Mouse (Mus musculus) embryonic facial prominence, embryonic 10.5 days (tissue): ENCODE measurements at regions not wholly inside any gene's neighbourhood (a gene's known extent, or its start where the extent isn't known, plus 50 kb on each side); places are given as distances from the start of the nearest gene placed in this dataset.
"Not testable (repeated sequence)": the region's sequence is repeated elsewhere in the genome, so short reads cannot be mapped to it uniquely, and the experiment has no call there.

Source experiments
- DNase-seq: peaks from one replicate; pipeline ENCODE4 v3.0.0-alpha.2; 2017; ENCODE audit warnings: low spot score
- H3K27ac ChIP-seq: fragments of 300-500 bp; sonication (generic); replicated peaks from 2 replicates; pipeline ENCODE4 v1.5.1; 2016; ENCODE audit warnings: mild to moderate bottlenecking
- H3K27me3 ChIP-seq: fragments of 300-500 bp; sonication (generic); replicated peaks from 2 replicates; pipeline ENCODE4 v1.6.1; 2016; ENCODE audit warnings: low read depth, mild to moderate bottlenecking; ENCODE audit not compliant: poor library complexity, severe bottlenecking
- H3K36me3 ChIP-seq: fragments of 300-500 bp; sonication (generic); replicated peaks from 2 replicates; pipeline ENCODE4 v1.6.1; 2016; ENCODE audit warnings: mild to moderate bottlenecking, moderate library complexity
- H3K4me1 ChIP-seq: fragments of 300-500 bp; sonication (generic); 2 replicates; pipeline ENCODE4 v1.6.1; 2016
- H3K4me3 ChIP-seq: fragments of 300-500 bp; sonication (generic); 2 replicates; pipeline ENCODE4 v1.5.1; 2016; ENCODE audit warnings: mild to moderate bottlenecking, moderate library complexity
- H3K9me3 ChIP-seq: fragments of 300-500 bp; sonication (generic); 2 replicates; pipeline ENCODE4 v1.6.1; 2016; ENCODE audit warnings: mild to moderate bottlenecking
- WGBS: fragments of 180-500 bp; shearing (Covaris S2); methylation state at CpG from one replicate; pipeline ENCODE4 v1.1.7; 2016; 5-methylcytosine and 5-hydroxymethylcytosine counted together

GRCm38 (mm10) chr13:99128979-99129378, 55.6 kb upstream of the Zfp366 start:
- H3K9me3 ChIP-seq, result no peaks in the 10 kb centered on the region
- no peak for DNase-seq
- H3K27ac ChIP-seq, result no peak overlapping the region
- no peaks in the 10 kb centered on the region for H3K27me3 ChIP-seq
- H3K36me3 ChIP-seq, result no peaks in the 10 kb centered on the region
- WGBS, result 51% methylated on average over 2 of the region's 2 CpGs
- peaks cover 14% of the 10 kb centered on the region for H3K4me1 ChIP-seq
- no peak overlapping the region for H3K4me3 ChIP-seq

GRCm38 (mm10) chr13:99128284-99128691, 56.3 kb upstream of the Zfp366 start:
- no peak overlapping the region for H3K4me3 ChIP-seq
- H3K4me1 ChIP-seq, result peaks cover 20% of the 10 kb centered on the region
- no peaks in the 10 kb centered on the region for H3K27me3 ChIP-seq
- no peaks in the 10 kb centered on the region for H3K36me3 ChIP-seq
- no peaks in the 10 kb centered on the region for H3K9me3 ChIP-seq
- no peak for DNase-seq
- WGBS, result 86% methylated on average over 5 of the region's 5 CpGs
- H3K27ac ChIP-seq, result no peak overlapping the region

- H3K9me3 ChIP-seq, result no peaks in the 10 kb centered on the region
- H3K27ac ChIP-seq, result no peak overlapping the region
- 89% methylated on average over 5 of the region's 5 CpGs for WGBS
- no peak for DNase-seq
- peaks cover 20% of the 10 kb centered on the region for H3K4me1 ChIP-seq
- no peak overlapping the region for H3K4me3 ChIP-seq
- H3K36me3 ChIP-seq, result no peaks in the 10 kb centered on the region
- no peaks in the 10 kb centered on the region for H3K27me3 ChIP-seq
These were observed 56.9 kb upstream of the Zfp366 start for GRCm38 (mm10) chr13:99127716-99128115.

GRCm38 (mm10) chr13:99126971-99127370, 57.7 kb upstream of the Zfp366 start:
- DNase-seq, H3K27me3 ChIP-seq, H3K4me3 ChIP-seq, H3K36me3 ChIP-seq, H3K9me3 ChIP-seq, H3K27ac ChIP-seq: not testable (repeated sequence)
- H3K4me1 ChIP-seq, result peaks cover 20% of the 10 kb centered on the region
- 95% methylated on average over 10 of the region's 10 CpGs for WGBS

- H3K36me3 ChIP-seq, result no peaks in the 10 kb centered on the region
- no peak overlapping the region for H3K27ac ChIP-seq
- no peak for DNase-seq
- no peaks in the 10 kb centered on the region for H3K27me3 ChIP-seq
- WGBS, result 88% methylated on average over 8 of the region's 8 CpGs
- no peaks in the 10 kb centered on the region for H3K9me3 ChIP-seq
- peaks cover 20% of the 10 kb centered on the region for H3K4me1 ChIP-seq
- no peak overlapping the region for H3K4me3 ChIP-seq
These were observed 58.1 kb upstream of the Zfp366 start for GRCm38 (mm10) chr13:99126538-99126937.

- Histone ChIP-seq H3K4me3 (no peak overlapping the region), H3K9me3 (no peaks in the 10 kb centered on the region), H3K27me3 (no peaks in the 10 kb centered on the region), H3K27ac (no peak overlapping the region), H3K4me1 (peaks cover 20% of the 10 kb centered on the region), H3K36me3 (no peaks in the 10 kb centered on the region)
- WGBS, result 71% methylated on average over 1 of the region's 1 CpGs
- DNase-seq, result no peak
These were observed 58.7 kb upstream of the Zfp366 start for GRCm38 (mm10) chr13:99125946-99126345.

- no peak for DNase-seq
- H3K4me1 ChIP-seq, result peaks cover 20% of the 10 kb centered on the region
- H3K27me3 ChIP-seq, result no peaks in the 10 kb centered on the region
- H3K36me3 ChIP-seq, result no peaks in the 10 kb centered on the region
- no peak overlapping the region for H3K4me3 ChIP-seq
- no peak overlapping the region for H3K27ac ChIP-seq
- H3K9me3 ChIP-seq, result no peaks in the 10 kb centered on the region
- 72% methylated on average over 10 of the region's 10 CpGs for WGBS
These were observed 59.6 kb upstream of the Zfp366 start for GRCm38 (mm10) chr13:99124894-99125570.

GRCm38 (mm10) chr13:99124141-99124540, 60.5 kb upstream of the Zfp366 start:
- no peak for DNase-seq
- WGBS, result 51% methylated on average over 2 of the region's 2 CpGs
- H3K36me3 ChIP-seq, result no peaks in the 10 kb centered on the region
- H3K4me1 ChIP-seq, result peaks cover 20% of the 10 kb centered on the region
- H3K27me3 ChIP-seq, result no peaks in the 10 kb centered on the region
- no peak overlapping the region for H3K4me3 ChIP-seq
- no peaks in the 10 kb centered on the region for H3K9me3 ChIP-seq
- peak overlapping the region; percentile 35 for H3K27ac ChIP-seq

- Histone ChIP-seq H3K27ac (no peak overlapping the region), H3K4me1 (peaks cover 20% of the 10 kb centered on the region), H3K4me3 (no peak overlapping the region), H3K27me3 (no peaks in the 10 kb centered on the region), H3K9me3 (no peaks in the 10 kb centered on the region), H3K36me3 (no peaks in the 10 kb centered on the region)
- WGBS, result 77% methylated on average over 12 of the region's 12 CpGs
- no peak for DNase-seq
These were observed 61.0 kb upstream of the Zfp366 start for GRCm38 (mm10) chr13:99123476-99124140.

- H3K36me3 ChIP-seq, H3K27me3 ChIP-seq, H3K9me3 ChIP-seq, H3K27ac ChIP-seq, H3K4me3 ChIP-seq, DNase-seq: not testable (repeated sequence)
- WGBS, result 82% methylated on average over 4 of the region's 4 CpGs
- peaks cover 20% of the 10 kb centered on the region for H3K4me1 ChIP-seq
These were observed 62.1 kb upstream of the Zfp366 start for GRCm38 (mm10) chr13:99122539-99122938.

- no peak for DNase-seq
- no peak overlapping the region for H3K4me3 ChIP-seq
- no peak overlapping the region for H3K27ac ChIP-seq
- H3K27me3 ChIP-seq, result no peaks in the 10 kb centered on the region
- H3K4me1 ChIP-seq, result peaks cover 20% of the 10 kb centered on the region
- H3K36me3 ChIP-seq, result no peaks in the 10 kb centered on the region
- WGBS, result 94% methylated on average over 4 of the region's 4 CpGs
- H3K9me3 ChIP-seq, result no peaks in the 10 kb centered on the region
These were observed 63.5 kb upstream of the Zfp366 start for GRCm38 (mm10) chr13:99121096-99121495.

- WGBS, result 97% methylated on average over 3 of the region's 3 CpGs
- H3K36me3 ChIP-seq, result no peaks in the 10 kb centered on the region
- H3K4me3 ChIP-seq, result no peak overlapping the region
- no peak for DNase-seq
- H3K27ac ChIP-seq, result no peak overlapping the region
- peaks cover 15% of the 10 kb centered on the region for H3K4me1 ChIP-seq
- no peaks in the 10 kb centered on the region for H3K27me3 ChIP-seq
- no peaks in the 10 kb centered on the region for H3K9me3 ChIP-seq
These were observed 64.7 kb upstream of the Zfp366 start for GRCm38 (mm10) chr13:99119941-99120340.

- 81% methylated on average over 7 of the region's 7 CpGs for WGBS
- Histone ChIP-seq H3K36me3 (no peaks in the 10 kb centered on the region), H3K27ac (no peak overlapping the region), H3K9me3 (no peaks in the 10 kb centered on the region), H3K27me3 (no peaks in the 10 kb centered on the region), H3K4me1 (peaks cover 5% of the 10 kb centered on the region), H3K4me3 (no peak overlapping the region)
- DNase-seq, result no peak
These were observed 65.7 kb upstream of the Zfp366 start for GRCm38 (mm10) chr13:99118901-99119300.
